Mouse (Mus musculus) megakaryocyte, adult 5-6 weeks (primary cell): ENCODE results near the gene Snapc5. TPM values are rescaled to one million over a fixed set of nuclear protein-coding genes. Genes with fewer than 3 reads are reported as not detected.
"Not testable (repeated sequence)": the region's sequence is repeated elsewhere in the genome, so short reads cannot be mapped to it uniquely, and the experiment has no call there.

Source experiments
- ATAC-seq: 2 replicates; pipeline ENCODE4 v1.8.0; 2016; ENCODE audit warnings: mild to moderate bottlenecking, inconsistent platforms; ENCODE audit not compliant: poor library complexity, severe bottlenecking
- total RNA-seq, 2 experiments: library from RNA; stranded (forward) in 1 of 2; stranded (reverse) in 1 of 2; fragments of 153-499, 151-499 nt in 1 of 2; fragments of 221-1000, 200-1000 nt in 1 of 2; gene quantifications; 2 replicates each; pipeline versions ENCODE4 v1.2.3 to v1.2.4; 2015 to 2017

The Snapc5 gene
- total RNA-seq, 2 experiments from 2014 or later: 25.6 to 76.7 TPM

DNA sequence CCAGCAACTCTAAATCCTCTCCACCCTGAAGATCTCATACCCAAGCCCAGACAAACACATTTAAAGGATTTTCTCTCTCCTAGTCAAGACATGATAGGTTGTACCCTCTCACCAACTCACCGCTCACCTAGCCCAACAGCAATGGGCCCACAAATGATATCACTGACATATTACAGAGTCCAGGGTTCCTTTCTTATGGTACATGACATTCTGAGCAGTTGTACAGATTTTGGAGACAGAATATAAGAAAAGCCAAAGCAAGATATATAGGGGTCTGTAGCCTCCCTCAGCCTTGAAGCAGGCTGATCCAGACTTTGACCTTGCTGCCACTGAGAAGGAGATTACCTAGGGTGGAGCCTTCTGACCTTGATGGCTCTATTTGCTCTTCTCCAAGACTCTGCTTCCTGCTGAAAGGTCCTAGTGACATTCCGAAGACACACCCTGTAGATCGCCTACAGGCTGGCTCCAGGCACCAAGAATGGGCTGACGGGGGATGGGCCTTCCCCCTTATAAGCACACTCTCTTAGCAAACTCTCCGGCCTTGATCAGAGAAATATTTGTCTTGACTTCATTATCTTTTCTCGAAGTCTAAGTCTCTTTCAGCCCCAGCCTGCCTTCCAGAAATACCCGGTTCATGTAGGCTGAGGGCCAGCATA lies 19.8 kb downstream of the Snapc5 start:
- ATAC-seq: not testable (repeated sequence)

- no peak for ATAC-seq
These were observed 20.8 kb downstream of the Snapc5 start for GRCm38 (mm10) chr9:64199897-64200296.

DNA sequence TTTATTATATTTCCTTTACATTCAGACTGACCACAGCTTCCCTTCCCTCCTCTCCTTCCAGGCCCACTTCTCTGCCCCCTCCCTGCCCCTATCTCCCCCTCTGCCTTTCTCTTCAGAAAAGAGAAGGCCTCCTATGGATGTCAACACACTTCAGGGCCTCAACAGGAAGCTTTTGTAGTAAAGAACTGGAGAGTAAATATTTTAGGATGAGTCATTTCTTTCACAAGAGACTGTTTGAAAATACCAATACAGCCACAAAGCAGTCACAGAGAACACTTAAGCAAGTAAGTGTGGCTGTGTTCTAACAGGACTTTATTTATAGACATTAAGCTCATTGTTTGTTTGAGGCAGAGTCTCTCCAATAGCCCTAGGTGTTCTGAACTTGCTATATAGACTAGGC lies 23.3 kb downstream of the Snapc5 start:
- peak; percentile 84 for ATAC-seq

GRCm38 (mm10) chr9:64202866-64203265 lies 23.8 kb downstream of the Snapc5 start:
- no peak for ATAC-seq

DNA sequence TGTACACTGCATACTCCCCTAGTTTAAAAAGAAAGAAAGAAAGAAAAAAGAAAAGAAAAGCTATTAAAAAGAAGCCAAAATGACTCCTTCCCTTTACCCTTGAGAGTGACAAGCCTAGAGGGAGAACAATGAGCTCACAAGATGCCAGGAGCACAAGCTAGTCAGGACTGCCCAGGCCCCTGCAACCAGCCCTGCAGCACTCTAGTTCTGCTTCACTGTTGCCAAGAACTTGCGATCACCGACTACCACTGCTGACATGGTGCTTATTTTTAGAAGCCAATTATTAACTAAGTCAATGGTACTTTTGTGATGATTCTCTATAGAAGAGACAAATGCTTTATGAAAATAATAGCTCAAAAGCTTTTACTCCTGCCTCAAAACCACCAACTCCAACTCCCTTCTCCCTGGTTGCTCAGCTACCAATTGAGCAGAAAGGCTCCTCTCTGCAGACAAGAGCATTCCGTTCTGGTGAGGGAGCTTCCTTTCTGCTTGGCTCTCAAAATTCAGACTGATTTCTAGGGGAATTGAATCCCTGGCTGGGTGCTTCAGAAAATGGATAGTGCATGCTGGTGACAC lies 28.5 kb downstream of the Snapc5 start:
- no peak for ATAC-seq

DNA sequence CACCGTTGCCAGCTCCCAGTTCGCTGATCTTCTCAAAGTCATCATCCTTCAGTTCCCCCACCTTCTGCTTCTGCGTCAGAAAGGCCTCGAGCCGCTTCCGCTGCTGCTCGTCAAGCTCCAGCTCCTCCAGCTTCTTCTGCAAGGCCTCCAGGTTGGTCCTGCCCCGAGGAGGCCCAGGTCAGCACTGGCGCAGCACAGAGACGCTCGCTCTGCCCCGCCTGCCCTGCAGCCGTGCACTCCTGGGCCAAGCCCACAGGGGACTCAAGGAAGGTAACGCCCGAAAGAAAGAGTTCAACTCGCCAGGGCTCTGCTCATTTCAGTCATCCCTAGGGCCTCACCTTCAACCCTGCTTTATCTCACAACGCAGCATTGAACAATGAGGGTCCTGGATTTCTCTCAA lies 35.4 kb downstream of the Snapc5 start:
- no peak for ATAC-seq

DNA sequence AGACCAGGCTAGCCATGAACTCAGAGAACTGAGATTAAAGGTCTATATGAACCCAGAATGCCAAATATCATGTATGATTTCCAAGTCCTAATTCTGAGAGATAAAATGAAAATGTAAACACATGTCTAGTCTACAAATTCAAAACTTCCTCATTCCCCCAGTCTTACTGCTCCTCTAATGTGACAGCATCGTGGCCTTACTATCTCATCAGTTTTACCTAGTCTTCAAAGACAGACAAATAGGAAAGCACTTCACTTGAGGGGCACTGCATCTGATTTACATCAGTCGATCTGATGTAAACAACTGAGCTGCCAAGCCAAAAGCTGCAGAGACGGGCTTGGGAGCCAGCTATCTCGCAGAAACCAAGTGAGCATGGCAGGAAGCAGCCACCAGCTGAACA lies 37.0 kb downstream of the Snapc5 start:
- ATAC-seq: no peak

GRCm38 (mm10) chr9:64216641-64217040 lies 37.6 kb downstream of the Snapc5 start:
- ATAC-seq: peak; percentile 71

DNA sequence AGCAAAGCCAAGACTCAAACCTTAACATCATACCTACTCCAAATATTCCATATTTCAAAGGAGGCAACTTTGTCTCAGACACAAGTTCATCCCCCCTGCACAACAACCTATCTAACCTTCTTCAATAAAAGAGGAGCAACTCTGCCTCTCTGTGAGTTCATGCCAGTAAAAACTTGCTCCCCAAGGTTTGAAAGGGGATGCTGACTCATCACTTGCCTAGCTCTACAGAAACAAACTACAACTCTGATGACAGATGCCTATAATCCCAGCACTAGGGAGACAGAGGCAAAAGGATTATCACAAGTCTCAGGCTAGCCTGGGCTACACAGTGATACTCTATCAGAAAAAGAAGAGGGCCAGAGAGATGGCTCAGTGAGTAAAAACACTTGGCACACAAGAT lies 38.8 kb downstream of the Snapc5 start:
- no peak for ATAC-seq

DNA sequence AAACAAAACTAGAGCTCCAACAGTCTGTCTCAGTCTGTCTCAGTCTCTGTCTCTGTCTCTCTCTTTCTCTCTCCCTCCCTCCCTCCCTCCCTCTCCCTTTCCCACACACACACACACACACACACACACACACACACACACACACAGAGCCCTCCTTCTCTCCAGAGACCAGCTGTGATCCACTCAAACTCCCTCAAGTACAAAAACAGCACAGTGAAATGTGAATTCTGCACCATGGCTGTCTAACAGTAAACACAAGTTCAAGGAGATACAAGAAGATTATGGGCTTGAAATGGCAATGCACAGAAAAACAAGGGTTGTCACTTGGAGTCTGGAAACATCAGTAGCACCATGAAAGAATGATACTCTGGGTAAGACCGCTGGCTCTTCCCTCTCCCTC lies 40.2 kb downstream of the Snapc5 start:
- no peak for ATAC-seq

GRCm38 (mm10) chr9:64219772-64220420 lies 40.8 kb downstream of the Snapc5 start:
- no peak for ATAC-seq

DNA sequence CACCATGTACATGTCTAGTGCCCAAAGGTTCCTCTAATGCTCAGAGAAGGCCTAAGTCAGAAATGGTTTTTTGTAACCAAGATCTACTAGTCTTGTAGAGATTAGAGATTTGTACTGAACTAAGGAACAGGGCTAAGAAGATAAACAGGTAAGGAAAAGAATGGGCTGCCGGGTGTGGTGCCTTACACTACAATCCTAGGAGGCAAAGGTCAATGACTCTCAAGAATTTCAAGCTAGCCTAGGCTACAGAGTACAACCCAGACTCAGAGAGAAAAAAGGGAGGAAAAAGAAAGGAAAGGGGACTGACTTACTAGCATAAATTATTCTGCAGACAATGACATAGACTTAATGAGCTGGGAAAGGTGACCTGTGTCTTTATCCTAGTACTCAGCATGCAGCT lies 41.5 kb downstream of the Snapc5 start:
- ATAC-seq: no peak

DNA sequence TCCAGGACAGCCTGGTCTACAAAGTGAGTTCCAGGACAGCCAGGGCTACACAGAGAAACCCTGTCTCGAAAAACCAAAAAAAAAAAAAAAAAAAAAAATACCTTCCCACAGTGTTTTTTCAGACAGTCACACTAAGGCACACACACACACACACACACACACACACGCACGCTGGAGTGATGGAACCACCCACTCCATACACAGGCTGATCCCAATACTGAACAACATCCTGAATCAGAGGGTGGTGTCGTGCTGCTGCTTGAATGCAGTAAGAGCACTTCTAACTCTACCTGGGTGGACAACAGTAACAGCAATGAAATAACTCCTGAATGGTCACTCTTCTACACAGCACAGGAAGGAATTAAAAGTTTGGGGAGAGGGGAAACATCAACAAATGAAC lies 42.4 kb downstream of the Snapc5 start:
- ATAC-seq: no peak

DNA sequence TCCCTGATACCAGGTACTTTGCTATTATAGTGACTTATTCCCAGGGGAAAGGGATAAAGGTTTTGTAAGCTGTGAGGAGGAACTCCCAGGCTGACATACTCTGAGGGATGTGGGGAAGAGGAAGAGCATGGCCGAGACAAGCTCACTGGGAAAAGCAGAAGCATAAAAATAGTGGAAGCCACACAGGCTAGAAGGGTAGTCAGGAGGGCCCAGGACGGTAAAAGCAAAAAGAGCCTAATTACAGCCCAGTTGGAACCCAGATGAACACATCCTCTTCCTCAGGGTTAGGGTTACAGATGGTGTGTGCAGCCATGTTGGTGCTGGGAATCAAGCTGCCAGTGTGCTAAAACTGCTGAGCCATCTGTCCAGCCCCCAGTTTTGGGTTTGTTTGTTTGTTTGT lies 43.0 kb downstream of the Snapc5 start:
- peak; percentile 76 for ATAC-seq

- no peak for ATAC-seq
These were observed 46.7 kb downstream of the Snapc5 start for GRCm38 (mm10) chr9:64225805-64226204.

DNA sequence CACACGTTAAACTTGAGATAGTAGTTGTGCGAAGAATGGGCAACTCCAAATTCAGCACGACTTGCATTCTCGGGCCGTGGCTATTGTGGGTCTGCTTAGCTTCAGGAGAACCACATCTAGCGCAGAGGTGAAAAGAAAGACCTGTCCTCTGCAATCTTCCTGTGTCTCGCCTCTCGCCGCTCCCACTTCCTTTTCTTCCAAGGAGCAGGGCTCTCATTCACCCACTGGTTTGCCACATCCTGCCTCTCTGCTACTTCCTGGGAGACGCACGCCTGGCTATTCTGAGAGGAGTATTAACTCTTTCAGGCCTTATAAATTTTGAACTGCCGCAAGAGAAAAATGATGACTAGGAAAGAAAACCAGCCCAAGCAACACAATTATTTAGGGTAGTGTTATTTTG lies 48.7 kb downstream of the Snapc5 start:
- ATAC-seq: peak; percentile 84

- ATAC-seq: no peak
These were observed 49.9 kb downstream of the Snapc5 start for GRCm38 (mm10) chr9:64228972-64229371.

DNA sequence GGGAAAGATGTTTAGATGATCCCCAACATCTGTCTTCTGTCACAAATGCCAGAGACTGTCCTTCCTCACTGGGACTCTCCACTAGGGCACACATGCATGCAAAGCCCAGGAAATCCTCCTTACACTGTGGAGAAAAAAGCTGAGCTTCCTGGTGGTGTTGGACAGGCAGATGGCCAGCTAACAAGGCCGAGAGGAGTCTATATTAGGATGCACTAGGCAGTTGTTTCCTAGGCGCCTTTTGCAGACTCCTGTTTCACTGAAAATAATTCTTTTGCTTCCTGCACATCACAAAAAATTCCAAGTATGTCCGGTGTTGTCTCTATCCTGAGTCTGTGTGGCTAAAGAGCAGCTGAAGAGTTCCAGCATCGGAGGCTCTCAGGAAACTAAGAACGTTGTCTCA lies 52.1 kb downstream of the Snapc5 start:
- no peak for ATAC-seq

- no peak for ATAC-seq
These were observed 52.6 kb downstream of the Snapc5 start for GRCm38 (mm10) chr9:64231674-64232073.

GRCm38 (mm10) chr9:64232257-64232957 lies 53.3 kb downstream of the Snapc5 start:
- no peak for ATAC-seq
